Mouse (Mus musculus) heart, adult 11 months (tissue): Measurements from ENCODE around the gene Ofd1.

ENCODE experiments used
- DNase-seq: peaks from one replicate; pipeline ENCODE4 v3.0.0; 2022

The Ofd1 gene

GRCm38 (mm10) chrX:166440616-166441063 is at the start of gene Ofd1:
TSS of gene Ofd1 (minus strand) at chrX:166440704.
- DNase-seq: peak; percentile 99

- DNase-seq: peak; percentile 99
Observed at GRCm38 (mm10) chrX:166479365-166479983, 39.0 kb upstream of the Ofd1 start, which contains the start of gene Rab9. TSS of gene Rab9 (minus strand) at chrX:166479867.

GRCm38 (mm10) chrX:166478631-166479364 is 38.3 kb upstream of the Ofd1 start:
- DNase-seq: peak; percentile 88

GRCm38 (mm10) chrX:166477393-166477792 is 36.9 kb upstream of the Ofd1 start:
- DNase-seq: no peak

GRCm38 (mm10) chrX:166472612-166473011 is 32.1 kb upstream of the Ofd1 start:
- DNase-seq: no peak

GRCm38 (mm10) chrX:166468321-166468720 is 27.8 kb upstream of the Ofd1 start:
- no peak for DNase-seq

GRCm38 (mm10) chrX:166455525-166455924 is 15.0 kb upstream of the Ofd1 start:
- DNase-seq: no peak

- DNase-seq: no peak
Observed at GRCm38 (mm10) chrX:166454331-166454730, 13.8 kb upstream of the Ofd1 start.

- no peak for DNase-seq
Observed at GRCm38 (mm10) chrX:166453532-166453931, 13.0 kb upstream of the Ofd1 start.

GRCm38 (mm10) chrX:166444552-166444951 is 4.0 kb upstream of the Ofd1 start:
- no peak for DNase-seq

- DNase-seq: no peak
Observed at GRCm38 (mm10) chrX:166440036-166440615, 378 bp downstream of the Ofd1 start, which contains the start of gene Trappc2. TSS of gene Trappc2 (plus strand) at chrX:166440574.

GRCm38 (mm10) chrX:166434812-166435211 is 5.7 kb downstream of the Ofd1 start:
- no peak for DNase-seq

GRCm38 (mm10) chrX:166416196-166416595 is 24.3 kb downstream of the Ofd1 start:
- no peak for DNase-seq

- no peak for DNase-seq
Observed at GRCm38 (mm10) chrX:166407865-166408264, 32.6 kb downstream of the Ofd1 start.

GRCm38 (mm10) chrX:166393753-166394152 is 46.8 kb downstream of the Ofd1 start:
- no peak for DNase-seq

GRCm38 (mm10) chrX:166386656-166387055 is 53.8 kb downstream of the Ofd1 start:
- no peak for DNase-seq

- DNase-seq: peak; percentile 87
Observed at GRCm38 (mm10) chrX:166384935-166385334, 55.6 kb downstream of the Ofd1 start.

GRCm38 (mm10) chrX:166383606-166384005 is 56.9 kb downstream of the Ofd1 start:
- no peak for DNase-seq

- no peak for DNase-seq
Observed at GRCm38 (mm10) chrX:166378652-166379051, 61.9 kb downstream of the Ofd1 start.

GRCm38 (mm10) chrX:166376681-166377328 is 63.7 kb downstream of the Ofd1 start:
- no peak for DNase-seq

GRCm38 (mm10) chrX:166365458-166366213 is 74.9 kb downstream of the Ofd1 start:
- DNase-seq: no peak

GRCm38 (mm10) chrX:166360455-166360854 is 80.0 kb downstream of the Ofd1 start:
- peak; percentile 34 for DNase-seq
